Mouse (Mus musculus) bone marrow macrophage, adult 2 months (primary cell): ENCODE measurements around the gene Nkx6-2.

Experiments
- CTCF ChIP-seq: IDR thresholded peaks from 2 replicates; pipeline ENCODE4 v1.5.1; 2012; ENCODE audit warnings: low read depth, mild to moderate bottlenecking, low read length, moderate library complexity
- POLR2A ChIP-seq: IDR thresholded peaks from 2 replicates; pipeline ENCODE4 v1.6.1; 2012; ENCODE audit warnings: mild to moderate bottlenecking, low read depth, low read length, borderline replicate concordance

DNA sequence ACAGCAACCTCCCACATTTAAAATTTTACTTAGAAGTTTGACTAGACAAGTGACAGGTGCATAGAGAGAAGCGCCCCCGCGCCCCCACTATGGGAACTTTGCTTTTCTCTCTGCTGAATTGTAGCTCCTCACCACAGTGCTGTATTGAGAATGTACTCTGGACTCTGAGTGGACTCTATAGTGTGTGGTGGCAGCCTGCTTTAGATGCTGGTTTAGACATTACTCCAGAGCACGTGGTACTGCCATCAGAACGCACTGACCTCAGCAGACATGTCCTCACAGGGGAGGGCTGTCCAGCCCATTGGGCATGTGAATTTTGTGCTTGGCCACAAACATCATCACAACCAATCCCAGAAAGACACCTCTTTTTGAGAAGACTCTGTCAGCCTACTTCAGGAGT is 11.8 kb downstream of the Nkx6-2 start:
- no peak for TF ChIP-seq POLR2A
- no peak for TF ChIP-seq CTCF
